Comparison of ENCODE assay signal across 25 mouse cellular contexts in genomic region chr6:87695947-87696346, GRCm38 (mm10). TPM values are rescaled to one million over a fixed set of nuclear protein-coding genes. Genes with fewer than 3 reads are reported as not detected.
A peak's percentile ranks its signal among the peaks of the same experiment; 100 is the strongest.
DNase-seq lines count a peak whose midpoint lies in the region; ATAC-seq and TF ChIP-seq lines count a peak whose summit lies in the region.
"Had no signal": no experiment of that assay in that cellular context is flagged by ENCODE, and none has a peak within 500 bp of the region (broad histone marks: within the 10 kb centered on the region; RNA-seq: fewer than 3 reads in every experiment).

No protein-coding gene starts in this region.

- no peaks in the 10 kb centered on the region for H3K36me3 ChIP-seq in forebrain, embryonic 16.5 days (ENCODE audit: control insufficient read depth, insufficient read depth)
- no peaks in the 10 kb centered on the region for H3K36me3 ChIP-seq in forebrain, embryonic 11.5 days (ENCODE audit: control insufficient read depth, insufficient read depth, low read length)
- H3K36me3 ChIP-seq: forebrain, embryonic 10.5 days; forebrain, embryonic 15.5 days; hindbrain, embryonic 10.5 days; hindbrain, embryonic 13.5 days had no signal

- H3K27me3 ChIP-seq in forebrain, embryonic 16.5 days (replicated peaks; ENCODE audit: control insufficient read depth, insufficient read depth, low read length), result no peaks in the 10 kb centered on the region
- H3K27me3 ChIP-seq in forebrain, embryonic 11.5 days (ENCODE audit: control insufficient read depth, insufficient read depth, low read length), result no peaks in the 10 kb centered on the region
- H3K27me3 ChIP-seq: forebrain, embryonic 15.5 days; hindbrain, embryonic 13.5 days had no signal

- H3K27ac ChIP-seq in forebrain, embryonic 16.5 days (ENCODE audit: low read length), result peak overlapping the region; percentile 45
- no peak overlapping the region for H3K27ac ChIP-seq in forebrain, embryonic 11.5 days (ENCODE audit: low read depth, low read length)
- 0 out of 2 replicates have a peak overlapping the region, but pooled peaks have one; percentile 19 for H3K27ac ChIP-seq in layer of hippocampus, adult 2 months
- H3K27ac ChIP-seq: forebrain, embryonic 10.5 days; hindbrain, embryonic 10.5 days; hindbrain, embryonic 13.5 days; hindbrain, postnatal 0 days had no signal

- DNase-seq in forebrain, embryonic 11.5 days (ENCODE audit: low spot score), result no peak
- peak; percentile 3 for DNase-seq in heart, adult 11 months
- DNase-seq in heart, postnatal 10 days, result no peak
- DNase-seq in layer of hippocampus, adult 2 months (ENCODE audit: low spot score in 2 of 2), result no peak
- no peak for DNase-seq in layer of hippocampus, postnatal 36 days
- peak; percentile 54 for DNase-seq in brain, adult 2 months (ENCODE audit: low read depth, low spot score)
- no peak for DNase-seq in yolk sac, embryonic 10.5 days (ENCODE audit: low spot score)
- DNase-seq: adrenal gland, adult 8-10 months; adrenal gland, postnatal 25 days; cerebellum, adult 18-20 months; cerebellum, adult 9-10 months; cerebellum, postnatal 14 days; gastrocnemius, postnatal 10 days; gastrocnemius, postnatal 36 days; heart, postnatal 36 days had no signal

- no peak for TF ChIP-seq CTCF in layer of hippocampus, adult 2 months (conservative IDR thresholded peaks at IDR 0.05)

- H3K9ac ChIP-seq in forebrain, embryonic 16.5 days (replicated peaks; ENCODE audit: low read depth, low read length), result no peak overlapping the region
- H3K9ac ChIP-seq in forebrain, embryonic 11.5 days (ENCODE audit: low read length), result no peak overlapping the region
- H3K9ac ChIP-seq: forebrain, embryonic 15.5 days; hindbrain, embryonic 13.5 days had no signal

- 0 out of 2 replicates have a peak, but pooled peaks cover 2% of the 10 kb centered on the region for H3K9me3 ChIP-seq in forebrain, embryonic 16.5 days (ENCODE audit: control insufficient read depth, low read length)
- peaks cover 3% of the 10 kb centered on the region; the same call in 1 of the 2 replicates for H3K9me3 ChIP-seq in forebrain, embryonic 11.5 days (ENCODE audit: control insufficient read depth, low read length)

- H3K4me1 ChIP-seq in forebrain, embryonic 16.5 days (replicated peaks; ENCODE audit: control insufficient read depth, insufficient read depth, low read length), result peaks cover 4% of the 10 kb centered on the region; the same call in 1 of the 2 replicates
- no peaks in the 10 kb centered on the region for H3K4me1 ChIP-seq in forebrain, embryonic 11.5 days (replicated peaks; ENCODE audit: control insufficient read depth, insufficient read depth, low read length)
- H3K4me1 ChIP-seq: forebrain, embryonic 15.5 days; hindbrain, embryonic 13.5 days had no signal

- H3K4me2 ChIP-seq in forebrain, embryonic 16.5 days (ENCODE audit: low read length), result no peak overlapping the region
- H3K4me2 ChIP-seq in forebrain, embryonic 11.5 days (ENCODE audit: low read depth, low read length, severe bottlenecking), result no peak overlapping the region
- H3K4me2 ChIP-seq: forebrain, embryonic 15.5 days; heart, embryonic 11.5 days; hindbrain, embryonic 13.5 days had no signal

- ATAC-seq in forebrain, embryonic 16.5 days, result no peak
- ATAC-seq in forebrain, embryonic 11.5 days (replicated peaks; ENCODE audit: low FRiP score), result no peak
- ATAC-seq: activated CD4-positive, CD25-positive, alpha-beta regulatory T cell, adult 4 months; forebrain, embryonic 15.5 days; hindbrain, postnatal 0 days; inflammation-experienced regulatory T-cells, adult 6 months had no signal

- H3K4me3 ChIP-seq in forebrain, embryonic 16.5 days (replicated peaks; ENCODE audit: low read length), result no peak overlapping the region
- H3K4me3 ChIP-seq in forebrain, embryonic 11.5 days (ENCODE audit: low read depth, low read length), result no peak overlapping the region
- no peak overlapping the region for H3K4me3 ChIP-seq in layer of hippocampus, adult 2 months
- H3K4me3 ChIP-seq: forebrain, embryonic 10.5 days; forebrain, embryonic 15.5 days; hindbrain, embryonic 10.5 days; hindbrain, embryonic 13.5 days had no signal

- intact Hi-C loops in heart, postnatal 10 days (cut with DNase I), result no loop called here

- 79% methylated on average over 3 of the region's 3 CpGs for WGBS in forebrain, embryonic 16.5 days
- WGBS in forebrain, embryonic 11.5 days, result 83% methylated on average over 3 of the region's 3 CpGs

RNA-seq across cellular contexts. Expression of gene Aplf, which starts 24.0 kb away (rescaled TPM):
- polyA plus RNA-seq in forebrain, embryonic 16.5 days (2015; fragmentation: Nextera tagmentation; extraction: Ambion mirVana), result 13.6 and 15.3 TPM in 2 replicates
- polyA plus RNA-seq in forebrain, embryonic 11.5 days (2014; fragmentation: Nextera tagmentation; extraction: Ambion mirVana), result 13.6 and 15.1 TPM in 2 replicates
- 1 to 10 TPM; 2.3 to 3.4 TPM for total RNA-seq in heart, postnatal 10 days (2021)
- 1 to 10 TPM; 6.9 to 7.9 TPM for total RNA-seq in layer of hippocampus, adult 2 months (2021)
- total RNA-seq in layer of hippocampus, postnatal 36 days (2021), result 1 to 10 TPM; 6.2 to 6.5 TPM

RNA-seq across cellular contexts. Expression of gene Efcc1, which starts 34.7 kb away (rescaled TPM):
- polyA plus RNA-seq in forebrain, embryonic 16.5 days (2015; fragmentation: Nextera tagmentation; extraction: Ambion mirVana), result 1.8 and 2.3 TPM in 2 replicates
- polyA plus RNA-seq in forebrain, embryonic 11.5 days (2014; fragmentation: Nextera tagmentation; extraction: Ambion mirVana), result 1.5 TPM in 2 replicates
- 1 to 10 TPM; 2.8 to 3.0 TPM for total RNA-seq in heart, postnatal 10 days (2021)
- 1 to 10 TPM; 3.7 to 4.3 TPM for total RNA-seq in layer of hippocampus, adult 2 months (2021)
- 1 to 10 TPM; 3.8 to 5.8 TPM for total RNA-seq in layer of hippocampus, postnatal 36 days (2021)
- total RNA-seq: ES-E14 had no signal
- polyA plus RNA-seq: heart, embryonic 11.5 days had no signal

Comparison
In these comparisons a context has a peak if more than half of its experiments do, and no peak if none do; other contexts are left out.
1. DNase-seq: peak in heart, adult 11 months (single experiment) and brain, adult 2 months (single experiment); none in forebrain, embryonic 11.5 days (single experiment), heart, postnatal 10 days (0 of 2), layer of hippocampus, adult 2 months (0 of 2), layer of hippocampus, postnatal 36 days (0 of 2) and yolk sac, embryonic 10.5 days (single experiment).